Mouse (Mus musculus) ES-E14 (cell line): ENCODE results near the gene Atp5b.

Experiments
- CHD2 ChIP-seq: IDR thresholded peaks from 2 replicates; pipeline ENCODE4 v1.6.1; 2014; ENCODE audit warnings: mild to moderate bottlenecking, low read depth, low read length, inconsistent platforms
- ZNF384 ChIP-seq: IDR thresholded peaks from 2 replicates; pipeline ENCODE4 v1.6.1; 2012; ENCODE audit warnings: low read depth, low read length, inconsistent platforms

DNA sequence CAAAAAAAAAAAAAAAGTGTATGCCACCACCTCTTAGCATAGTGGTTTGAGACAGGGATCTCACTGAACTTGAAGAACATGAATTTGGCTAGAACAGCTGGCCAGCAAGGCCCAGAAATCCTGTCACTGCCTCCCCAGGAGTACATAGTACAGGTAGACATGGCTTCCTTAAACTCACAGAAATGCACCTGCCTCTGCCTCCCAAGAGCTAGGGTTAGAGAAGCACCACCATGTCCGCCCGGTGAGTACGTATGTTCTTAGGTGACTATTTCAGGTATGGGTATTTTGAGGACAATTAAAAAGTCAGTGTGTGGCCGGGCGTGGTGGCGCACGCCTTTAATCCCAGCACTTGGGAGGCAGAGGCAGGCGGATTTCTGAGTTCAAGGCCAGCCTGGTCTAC lies 30.1 kb upstream of the Atp5b start:
- TF ChIP-seq CHD2 (no peak), ZNF384 (no peak)
